Mouse (Mus musculus): ENCODE data around the gene Rnf150.

DNA sequence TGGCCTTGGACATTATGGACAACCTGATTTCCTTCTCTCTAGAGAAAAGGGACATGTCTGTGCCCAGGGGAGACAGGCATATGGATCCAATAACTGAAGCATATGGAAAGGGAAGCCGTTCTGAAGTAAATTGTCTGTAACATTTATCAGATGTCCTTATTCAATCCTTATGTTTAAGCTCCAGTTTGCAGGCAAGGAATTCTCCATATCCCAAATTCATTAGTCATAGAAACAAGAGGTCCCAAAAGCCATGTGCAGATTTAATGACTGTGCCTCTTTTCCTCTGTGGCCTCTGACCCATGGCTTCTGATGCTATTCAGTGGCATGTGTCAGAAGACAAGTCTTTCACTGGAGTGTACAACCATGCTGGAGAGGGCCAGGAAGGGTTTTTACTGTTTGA lies 83.5 kb downstream of the Rnf150 start:
- TF ChIP-seq POLR2A (IDR thresholded peaks at IDR 0.05; ENCODE audit: extremely low read depth, insufficient read depth, low read length), result no peak
- no peak for TF ChIP-seq CTCF (IDR thresholded peaks at IDR 0.05; ENCODE audit: low read depth, low read length)

All from liver, adult 2 months (tissue).